Mouse (Mus musculus) 416B (cell line): ENCODE measurements around the gene Gtse1.

Experiments used
- DNase-seq: peaks from one replicate; pipeline ENCODE4 v3.0.0; 2011; ENCODE audit warnings: low read depth

Gtse1 gene

DNA sequence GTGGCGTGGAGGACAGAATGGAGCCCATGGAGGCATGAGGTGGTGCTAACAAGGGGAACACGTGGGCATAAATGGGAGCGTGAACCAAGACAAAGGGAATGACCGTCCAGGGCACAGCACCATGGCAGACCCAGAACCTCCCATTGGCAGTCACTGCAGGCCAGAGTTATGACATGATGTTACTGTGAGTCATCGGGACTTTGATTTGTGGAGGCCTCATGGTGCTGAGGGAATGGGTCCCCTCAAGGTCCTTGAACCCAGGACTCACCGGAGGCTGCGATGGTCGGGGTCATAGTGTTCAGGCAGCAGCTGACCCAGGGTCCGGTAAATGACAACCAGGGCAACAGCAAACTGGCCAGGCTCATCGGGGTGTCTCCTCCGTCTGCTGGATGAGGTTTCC, 62.3 kb downstream of the Gtse1 start:
- no peak for DNase-seq
